Mouse (Mus musculus) monocyte, adult 5-6 weeks (primary cell): Measurements from ENCODE around the gene Litaf. TPM values are rescaled to one million over a fixed set of nuclear protein-coding genes. Genes with fewer than 3 reads are reported as not detected.
A peak's percentile ranks its signal among the peaks of the same experiment; 100 is the strongest.

Experiments used
- ATAC-seq: fragments of 153-309, 156-312 bp; replicated peaks from 2 replicates; pipeline ENCODE4 v1.8.0; 2017; ENCODE audit warnings: mild to moderate bottlenecking; ENCODE audit not compliant: low TSS enrichment, insufficient number of reproducible peaks, severe bottlenecking, poor library complexity, low FRiP score
- total RNA-seq: library from RNA; stranded (forward); fragments of 200-1000, 200-491, 200-594 nt; gene quantifications from 3 replicates; pipeline ENCODE4 v1.2.3, GENCODE M21; 2017

Litaf gene
- total RNA-seq, 1 experiment from 2014 or later = 135 TPM

DNA sequence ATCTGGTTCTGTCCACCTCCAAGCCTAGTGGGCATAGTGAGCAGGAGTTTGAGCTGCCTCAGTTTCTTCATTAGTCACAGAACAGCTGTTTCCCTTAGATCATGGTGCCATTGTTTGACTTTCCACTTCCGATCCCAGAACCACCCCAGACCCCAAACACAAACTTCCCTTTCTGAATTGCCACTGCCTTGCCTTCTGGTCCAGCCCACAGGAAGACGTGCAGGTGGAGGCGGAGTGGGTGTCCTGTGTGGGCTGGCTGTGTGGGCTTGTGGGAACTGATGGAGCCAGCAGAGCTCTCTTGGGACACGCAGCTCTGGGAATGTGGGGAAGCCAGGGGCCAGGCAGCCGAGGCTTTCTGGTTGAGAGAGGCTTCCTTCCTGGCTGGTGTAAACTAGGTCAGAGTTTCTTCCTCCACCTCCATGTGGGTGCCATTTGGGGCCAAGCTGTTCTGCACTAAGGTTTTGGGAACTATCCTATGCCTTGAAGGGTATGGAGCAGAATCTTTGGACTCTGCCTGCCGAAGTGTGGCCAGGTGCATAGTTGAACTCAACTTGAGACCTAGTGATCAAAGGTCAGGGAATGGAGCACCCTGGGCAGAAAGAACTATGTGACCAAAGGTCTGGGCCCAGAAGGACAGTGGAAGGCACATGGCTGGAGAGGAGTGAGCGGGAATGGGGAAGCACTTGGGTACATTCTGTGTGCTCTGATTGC, 3.9 kb upstream of the Litaf start:
- no peak for ATAC-seq

DNA sequence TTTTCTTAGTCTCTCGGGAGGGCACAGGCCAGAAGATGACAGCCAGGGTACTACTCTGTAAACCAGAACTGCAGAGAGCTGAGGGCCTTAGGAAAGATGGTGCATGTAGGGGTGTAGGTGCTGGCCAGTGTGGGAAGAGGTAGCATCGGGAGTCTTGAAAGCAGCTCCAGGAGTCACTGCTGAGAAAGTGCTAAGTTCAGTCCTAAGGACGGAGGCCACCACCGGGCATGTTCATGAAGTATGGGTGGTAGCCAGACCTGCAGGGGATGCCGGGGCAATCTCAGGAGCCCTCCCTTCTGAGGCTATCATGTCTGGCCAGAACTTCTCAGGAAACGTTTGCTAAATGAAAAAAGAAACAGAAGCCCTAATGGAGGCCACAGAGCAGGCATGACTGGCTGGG, 3.3 kb upstream of the Litaf start:
- no peak for ATAC-seq

DNA sequence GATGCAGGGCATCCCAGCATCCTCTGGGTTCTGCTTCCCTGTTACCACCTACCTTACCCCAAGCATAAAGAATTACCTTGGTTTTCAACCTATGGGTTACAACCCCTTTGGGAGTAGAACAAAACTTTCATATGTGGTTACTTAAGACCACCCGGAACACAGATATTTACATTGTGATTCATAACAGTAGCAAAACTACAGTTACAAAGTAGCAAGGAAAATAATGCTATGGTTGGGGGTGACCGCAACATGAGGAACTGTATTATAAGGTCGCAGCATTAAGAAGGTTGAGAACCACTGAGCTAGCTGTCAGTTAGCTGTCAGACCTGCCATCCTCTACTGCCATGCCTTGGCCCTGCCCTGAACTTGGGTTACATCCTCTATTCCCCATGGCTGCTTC, 2.7 kb upstream of the Litaf start:
- ATAC-seq = no peak

DNA sequence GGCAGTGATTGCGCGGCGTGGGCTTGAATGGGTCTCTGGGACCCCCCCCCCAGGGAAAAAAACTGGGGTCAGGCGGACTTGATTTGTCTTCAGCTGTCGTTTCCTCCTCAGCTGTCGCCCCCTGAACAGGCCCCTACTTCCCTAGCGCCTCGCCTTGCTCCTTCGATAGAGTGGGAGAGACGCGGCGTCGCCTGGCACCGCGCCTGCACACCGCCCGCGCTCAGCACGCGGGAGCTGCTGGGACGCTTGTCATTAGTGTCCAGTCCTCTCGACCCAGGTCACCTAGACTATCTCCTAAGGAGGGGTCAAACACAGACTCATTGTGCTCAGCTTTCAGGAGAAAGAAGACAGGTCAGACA, 855 bp upstream of the Litaf start:
- ATAC-seq = no peak

- ATAC-seq = no peak
Measured at GRCm38 (mm10) chr16:11065431-11065830, 526 bp downstream of the Litaf start.

GRCm38 (mm10) chr16:11064742-11065141, 1.2 kb downstream of the Litaf start:
- ATAC-seq = no peak

DNA sequence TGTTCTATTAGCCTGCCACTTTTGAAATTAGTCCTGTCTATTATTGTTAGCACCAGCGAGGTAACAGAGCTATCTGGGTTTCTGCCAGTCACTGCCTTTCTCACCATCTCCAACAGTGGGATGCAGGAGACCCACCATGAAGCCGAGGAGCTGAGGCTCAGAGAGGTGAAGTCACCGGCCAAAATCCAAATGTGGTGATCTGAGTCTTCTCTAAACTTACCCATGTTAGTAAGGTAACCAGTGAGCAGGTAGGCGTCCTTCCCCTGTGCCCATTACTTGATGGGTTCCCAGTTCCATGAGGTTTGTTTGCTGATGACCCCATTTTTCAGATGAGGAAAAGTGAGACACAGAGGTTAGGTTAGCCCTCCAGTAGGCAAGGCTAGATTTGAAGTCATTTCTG, 1.6 kb downstream of the Litaf start:
- ATAC-seq = no peak

DNA sequence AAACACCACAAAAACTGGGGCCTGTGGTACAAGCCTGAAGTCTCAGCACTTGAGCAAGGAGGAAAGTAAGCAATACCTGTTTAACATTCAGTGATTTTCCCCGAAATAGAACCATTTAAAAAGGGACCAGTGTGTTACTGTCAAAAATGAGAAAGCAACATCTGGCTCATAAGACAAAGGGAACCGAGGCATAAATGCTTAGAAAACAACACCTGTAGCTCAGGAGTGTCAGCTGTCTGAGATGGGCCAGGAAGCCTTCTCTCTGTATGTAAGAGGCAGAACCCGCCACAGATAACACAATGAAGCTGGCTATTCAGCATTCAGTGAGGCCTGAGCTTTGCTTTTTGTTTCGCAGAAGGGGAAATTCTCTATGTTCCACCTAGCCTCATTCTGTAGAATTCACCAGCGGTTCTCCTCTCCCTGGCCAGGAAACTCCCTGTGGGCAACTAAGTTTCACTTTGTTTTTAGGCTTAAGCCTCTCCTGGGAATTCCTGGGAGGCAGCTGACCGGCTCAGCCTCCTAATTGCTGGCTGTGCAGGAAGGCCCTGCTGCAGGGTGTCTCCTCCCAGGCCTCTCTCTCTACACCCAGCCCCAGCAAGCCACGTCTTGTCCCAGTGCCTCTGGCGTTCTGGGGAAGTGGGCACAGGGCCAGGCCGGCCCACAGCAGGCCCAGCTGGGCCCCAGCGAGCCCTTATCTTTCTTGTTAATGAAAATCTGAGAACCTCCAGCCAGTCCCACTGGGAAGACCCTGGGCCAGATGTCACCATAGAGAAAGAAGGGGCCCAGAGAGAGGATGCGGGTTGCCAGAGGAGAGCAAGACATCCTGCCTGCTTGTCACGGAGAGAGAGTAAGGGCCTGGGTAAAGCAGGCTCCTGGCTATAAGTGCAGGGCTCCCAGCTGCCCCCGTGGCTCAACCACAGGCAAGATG, 2.9 kb downstream of the Litaf start:
- no peak for ATAC-seq

GRCm38 (mm10) chr16:11060645-11061044, 5.3 kb downstream of the Litaf start, which contains the start of gene Snn:
Gene Snn (plus strand): TSS chr16:11060945.
- ATAC-seq = no peak

DNA sequence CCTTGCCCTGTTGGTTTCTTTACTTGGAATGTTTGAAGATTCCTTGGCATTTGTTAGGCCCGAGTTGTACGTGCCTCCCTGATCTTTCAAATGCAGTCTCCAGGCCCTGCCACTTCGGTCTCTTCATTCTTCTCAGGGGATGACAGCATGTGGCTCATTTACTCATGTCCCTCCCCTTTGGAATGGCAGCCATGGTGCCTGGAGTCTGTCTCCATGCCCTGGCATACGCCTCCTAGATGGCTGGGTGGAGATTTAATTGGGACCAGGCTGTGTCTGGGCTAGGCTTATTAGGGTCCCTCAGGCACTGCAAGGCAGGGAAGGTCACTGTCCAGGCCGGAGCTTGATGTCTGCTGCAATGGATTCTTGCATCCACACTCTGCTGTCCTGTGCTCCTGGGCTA, 10.0 kb downstream of the Litaf start:
- no peak for ATAC-seq

- no peak for ATAC-seq
Measured at GRCm38 (mm10) chr16:11054871-11055270, 11.1 kb downstream of the Litaf start.

DNA sequence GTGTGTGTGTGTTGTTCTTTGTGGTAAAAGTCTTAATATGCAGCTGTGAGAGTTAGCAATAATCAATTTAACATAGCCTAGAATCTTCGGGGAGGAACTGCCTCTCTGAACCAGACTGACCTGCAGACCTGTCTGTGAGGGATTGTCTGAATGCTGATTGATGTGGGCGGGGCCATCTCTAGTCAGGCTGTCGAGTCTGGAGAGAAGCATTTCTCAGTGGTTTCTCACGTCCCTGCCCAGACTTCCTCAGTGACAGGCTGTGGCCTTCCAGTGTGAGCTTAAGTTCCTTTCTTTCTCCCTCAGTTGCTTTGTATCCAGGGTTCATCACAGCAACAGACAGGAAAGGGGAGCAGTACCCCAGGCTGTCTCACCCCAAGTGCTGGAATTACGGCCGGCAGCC, 11.5 kb downstream of the Litaf start:
- no peak for ATAC-seq

GRCm38 (mm10) chr16:11051134-11051533, 14.8 kb downstream of the Litaf start:
- ATAC-seq = no peak

DNA sequence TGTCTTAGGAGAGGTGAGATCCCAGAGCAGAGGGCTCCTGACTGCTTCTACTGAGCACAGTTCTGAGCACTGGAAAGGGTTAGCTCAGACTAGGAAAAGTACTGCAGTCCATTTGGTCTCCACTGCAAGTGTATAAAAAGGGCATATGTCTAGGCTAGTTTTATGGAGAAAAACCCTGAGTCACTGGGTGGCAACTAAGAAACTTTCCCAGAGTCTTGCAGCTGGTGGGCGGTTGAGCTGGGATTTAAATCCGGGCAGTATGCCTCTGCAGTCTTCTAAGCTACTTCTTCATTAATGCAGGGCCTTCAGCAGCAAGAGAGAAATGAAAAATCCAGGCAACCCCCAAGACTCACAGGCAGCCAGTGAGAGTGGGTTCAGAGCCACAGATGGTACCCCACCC, 15.7 kb downstream of the Litaf start:
- no peak for ATAC-seq

DNA sequence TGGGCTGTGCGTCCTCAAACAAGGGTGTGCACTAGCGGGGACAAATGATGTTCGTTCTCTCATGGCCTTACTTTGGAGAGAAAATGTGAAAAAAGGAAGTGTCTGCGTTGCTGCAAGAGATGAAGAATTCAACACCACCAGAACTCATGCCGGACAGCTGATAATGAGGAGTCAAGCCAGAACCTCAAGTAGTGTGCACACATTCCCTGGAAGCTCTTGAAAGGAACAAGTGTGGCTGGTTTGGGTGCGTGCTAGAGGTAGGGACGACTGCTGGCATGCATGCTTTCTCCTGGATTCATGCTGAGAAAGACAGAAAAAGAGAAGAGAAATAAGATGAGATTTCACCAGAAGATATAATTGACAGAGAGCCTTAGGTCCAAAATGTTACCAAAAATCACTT, 18.8 kb downstream of the Litaf start:
- no peak for ATAC-seq

GRCm38 (mm10) chr16:11046437-11046836, 19.5 kb downstream of the Litaf start:
- ATAC-seq = no peak

DNA sequence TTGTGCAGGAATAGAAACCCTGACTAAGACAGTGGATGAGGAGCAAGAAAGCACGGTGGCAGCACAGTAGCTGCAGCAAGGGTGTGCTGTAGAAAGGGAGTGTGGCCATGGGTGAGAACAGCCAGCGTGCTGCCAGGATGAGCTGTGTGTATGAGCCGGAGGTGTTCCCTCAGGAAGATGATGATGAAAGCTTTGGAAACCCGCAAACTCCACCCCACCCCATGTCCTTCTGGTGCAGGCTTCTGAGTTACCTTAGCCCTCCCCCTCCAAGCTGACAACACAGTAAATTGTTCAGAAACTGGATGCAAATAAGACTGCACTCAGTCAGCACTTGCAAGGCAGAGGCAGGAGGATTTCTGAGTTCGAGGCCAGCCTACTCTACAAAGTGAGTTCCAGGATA, 22.7 kb downstream of the Litaf start:
- ATAC-seq = no peak

DNA sequence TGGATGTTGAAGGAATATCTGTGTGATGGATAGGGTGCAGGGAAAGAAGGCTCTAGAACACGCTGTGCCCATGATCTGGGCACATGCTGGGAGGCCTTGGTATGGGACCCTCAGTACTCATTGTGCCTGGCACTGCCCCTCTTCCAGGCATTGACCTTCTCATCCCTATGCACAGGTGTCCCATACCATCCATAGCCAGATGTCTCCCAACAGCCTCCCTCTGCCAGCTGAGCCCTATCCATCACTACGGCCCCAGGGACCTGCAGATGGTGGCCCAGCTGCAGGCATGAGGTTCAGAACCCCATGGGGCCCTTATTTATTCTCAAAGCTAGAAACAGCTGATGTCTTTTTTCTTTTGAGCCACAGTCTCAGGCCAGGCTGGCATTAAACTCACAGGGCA, 25.4 kb downstream of the Litaf start:
- no peak for ATAC-seq

DNA sequence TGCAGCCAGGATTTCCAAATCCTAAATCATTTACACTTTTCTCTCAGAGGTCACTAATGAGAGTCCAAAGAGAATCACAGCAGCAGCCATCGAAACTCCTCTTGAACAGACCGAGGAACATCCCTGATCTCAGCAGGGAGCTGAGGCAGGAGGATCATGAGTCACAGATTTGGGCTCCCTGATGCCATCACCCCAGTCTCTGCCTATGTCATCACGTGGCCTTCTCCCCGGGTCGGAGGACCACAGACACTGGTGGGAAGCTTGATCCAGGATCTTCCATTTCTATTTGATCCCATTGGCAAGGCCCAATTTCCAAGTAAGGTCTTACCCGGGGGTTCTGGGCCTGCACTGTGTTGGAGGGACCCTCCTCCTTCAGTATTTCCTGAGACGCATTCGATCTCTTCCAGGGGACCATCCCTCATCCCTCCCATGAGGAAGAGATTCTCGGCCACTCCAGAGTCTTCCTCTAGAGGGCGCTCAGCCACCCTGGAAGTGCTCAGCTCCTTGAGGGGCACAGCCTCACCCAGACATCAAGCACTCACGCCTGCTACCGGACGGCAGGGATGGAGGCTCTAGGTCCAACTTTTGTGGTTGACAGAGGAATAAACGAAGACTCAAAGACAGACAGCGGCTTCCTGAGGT, 30.0 kb downstream of the Litaf start:
- ATAC-seq = peak; percentile 48

GRCm38 (mm10) chr16:11035273-11035672, 30.7 kb downstream of the Litaf start:
- ATAC-seq = no peak
